Mouse (Mus musculus) liver, adult (tissue): ENCODE measurements around the gene Kif26b.

Experiments used
- GATA4 ChIP-seq: IDR thresholded peaks from 2 replicates; pipeline ENCODE4 v1.6.1; 2014; ENCODE audit warnings: mild to moderate bottlenecking, low read length; ENCODE audit not compliant: insufficient replicate concordance

Kif26b gene

GRCm38 (mm10) chr1:178527185-178527546 lies 1.8 kb upstream of the Kif26b start:
- TF ChIP-seq GATA4: no peak

DNA sequence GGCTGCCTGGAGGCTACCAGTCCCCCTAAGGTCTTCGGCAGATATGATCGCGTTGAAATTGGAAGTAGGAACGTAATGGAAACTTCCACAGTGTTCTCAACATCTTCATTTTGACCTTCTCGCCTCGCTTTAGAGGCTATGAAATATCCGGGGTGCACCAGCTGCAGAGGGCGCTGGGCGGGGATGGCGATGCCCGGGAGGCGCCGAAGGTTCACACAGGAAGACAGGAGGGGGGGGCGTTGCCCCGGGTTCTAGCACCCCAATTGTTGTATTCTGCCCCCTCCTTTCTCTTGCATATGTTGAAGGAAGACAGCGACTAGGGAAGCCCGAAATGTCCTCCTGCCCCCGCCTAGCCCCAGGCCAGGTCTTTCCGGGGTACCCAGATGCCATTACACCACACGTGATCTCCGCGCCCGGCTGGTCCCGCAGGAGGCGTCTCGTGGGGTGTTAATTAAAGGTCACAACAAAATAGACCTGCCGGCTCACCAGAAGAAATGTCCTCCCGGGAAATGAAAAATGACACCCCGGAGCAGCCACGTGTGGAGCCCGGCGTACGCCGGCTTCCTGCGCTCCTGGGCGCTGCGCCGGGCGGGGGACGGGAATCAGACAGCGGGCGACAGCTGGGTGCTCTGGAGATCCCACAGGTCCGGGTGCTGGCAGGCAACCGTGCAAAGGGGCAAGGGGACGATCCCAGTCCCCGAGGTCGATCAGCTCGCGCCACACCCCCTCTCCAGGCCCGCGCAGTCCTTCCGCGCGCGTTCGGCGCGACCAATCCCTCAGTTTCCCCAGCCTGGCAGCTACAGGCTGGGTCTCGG lies 1.2 kb upstream of the Kif26b start:
- TF ChIP-seq GATA4: no peak

DNA sequence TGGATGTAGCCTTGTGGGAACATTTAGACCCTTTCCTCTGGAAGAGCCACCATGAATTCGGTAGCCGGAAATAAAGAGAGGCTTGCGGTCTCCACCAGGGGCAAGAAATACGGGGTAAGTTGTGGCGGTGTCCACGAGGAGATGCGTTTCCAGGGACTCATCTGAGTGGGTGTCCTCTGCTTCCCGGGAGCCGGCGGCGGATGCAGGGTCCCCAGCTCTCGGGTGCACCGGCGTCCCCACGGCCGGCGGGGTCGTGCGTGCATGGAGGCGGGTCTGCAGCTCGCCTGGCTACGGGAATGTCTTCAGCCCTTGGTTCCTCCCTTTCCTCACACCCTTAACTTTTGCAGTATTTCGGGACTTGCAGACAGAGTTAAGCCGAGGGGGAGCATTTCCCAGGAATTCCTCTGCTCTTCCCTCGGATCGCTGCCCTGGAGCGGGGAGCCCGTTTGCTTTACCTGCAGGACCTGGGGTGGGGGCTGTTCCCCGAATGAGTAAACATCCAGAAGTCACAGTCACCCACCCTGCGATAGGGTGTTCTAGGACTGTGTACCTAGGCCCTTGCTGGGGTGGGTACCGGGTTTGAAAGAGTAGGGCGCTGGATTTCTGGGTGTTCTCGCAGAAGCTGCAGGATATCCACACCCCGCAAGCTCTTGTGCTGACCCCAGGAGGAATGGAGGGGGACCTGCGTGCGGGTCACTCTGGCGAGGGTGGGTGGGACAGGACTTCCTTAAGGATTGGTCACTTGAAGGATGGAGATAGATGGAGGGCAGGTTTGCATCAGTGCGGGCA lies 781 bp downstream of the Kif26b start:
- TF ChIP-seq GATA4: no peak

DNA sequence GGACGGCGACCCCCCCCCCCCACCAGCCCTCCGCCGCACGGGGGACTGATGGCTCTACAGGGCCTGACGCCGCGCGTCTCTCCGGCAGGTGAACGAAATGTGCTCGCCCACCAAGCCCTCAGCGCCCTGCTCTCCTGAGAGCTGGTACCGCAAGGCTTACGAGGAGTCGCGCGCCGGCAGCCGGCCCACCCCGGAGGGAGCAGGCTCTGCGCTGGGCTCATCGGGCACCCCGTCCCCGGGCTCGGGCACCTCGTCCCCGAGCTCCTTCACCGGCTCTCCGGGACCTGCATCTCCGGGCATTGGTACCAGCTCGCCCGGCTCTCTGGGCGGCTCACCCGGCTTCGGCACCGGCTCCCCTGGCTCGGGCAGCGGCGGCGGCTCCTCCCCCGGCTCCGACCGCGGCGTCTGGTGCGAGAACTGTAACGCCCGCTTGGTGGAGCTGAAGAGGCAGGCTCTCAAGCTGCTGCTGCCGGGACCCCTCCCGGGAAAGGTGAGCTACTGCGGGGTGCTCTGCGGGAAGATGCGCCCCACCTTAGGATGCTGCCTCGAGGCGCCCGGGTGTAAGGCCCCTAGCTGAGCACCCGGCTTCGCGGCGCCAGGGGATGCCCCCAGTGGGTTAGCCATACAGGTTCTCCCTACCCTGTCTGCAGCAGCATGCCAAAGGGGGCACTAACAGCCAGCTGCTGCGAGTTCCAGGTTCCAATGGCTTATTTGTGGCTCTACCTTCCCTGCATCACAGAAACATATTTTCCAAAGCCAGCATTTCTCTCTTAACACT lies 1.6 kb downstream of the Kif26b start:
- TF ChIP-seq GATA4: no peak

DNA sequence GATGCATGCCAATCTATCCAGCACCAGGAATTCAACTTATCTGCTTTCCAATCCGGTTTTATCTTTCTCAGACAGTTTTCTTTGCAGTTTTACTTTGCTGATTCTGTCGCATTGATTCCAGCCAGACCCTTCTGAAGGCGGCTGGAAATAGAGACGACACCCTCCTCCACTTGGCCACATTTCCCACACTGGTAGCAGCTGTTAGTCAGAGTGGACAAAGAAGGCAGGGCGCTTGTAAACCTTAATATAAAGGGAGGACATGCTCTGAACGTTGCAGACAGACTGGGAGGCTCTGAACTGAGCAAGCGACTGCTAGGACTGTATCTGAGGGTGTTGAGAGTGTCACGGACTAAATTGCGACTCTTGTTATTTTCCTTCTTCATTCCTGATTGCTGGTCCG lies 11.3 kb downstream of the Kif26b start:
- TF ChIP-seq GATA4: no peak

GRCm38 (mm10) chr1:178542415-178542814 lies 13.5 kb downstream of the Kif26b start:
- no peak for TF ChIP-seq GATA4

- no peak for TF ChIP-seq GATA4
These were observed 14.3 kb downstream of the Kif26b start for GRCm38 (mm10) chr1:178542990-178543944.

GRCm38 (mm10) chr1:178544585-178544984 lies 15.7 kb downstream of the Kif26b start:
- no peak for TF ChIP-seq GATA4

GRCm38 (mm10) chr1:178549576-178549975 lies 20.7 kb downstream of the Kif26b start:
- no peak for TF ChIP-seq GATA4

GRCm38 (mm10) chr1:178550477-178551047 lies 21.6 kb downstream of the Kif26b start:
- TF ChIP-seq GATA4: no peak

GRCm38 (mm10) chr1:178552278-178552897 lies 23.5 kb downstream of the Kif26b start:
- no peak for TF ChIP-seq GATA4

- TF ChIP-seq GATA4: no peak
These were observed 24.0 kb downstream of the Kif26b start for GRCm38 (mm10) chr1:178552898-178553284.

DNA sequence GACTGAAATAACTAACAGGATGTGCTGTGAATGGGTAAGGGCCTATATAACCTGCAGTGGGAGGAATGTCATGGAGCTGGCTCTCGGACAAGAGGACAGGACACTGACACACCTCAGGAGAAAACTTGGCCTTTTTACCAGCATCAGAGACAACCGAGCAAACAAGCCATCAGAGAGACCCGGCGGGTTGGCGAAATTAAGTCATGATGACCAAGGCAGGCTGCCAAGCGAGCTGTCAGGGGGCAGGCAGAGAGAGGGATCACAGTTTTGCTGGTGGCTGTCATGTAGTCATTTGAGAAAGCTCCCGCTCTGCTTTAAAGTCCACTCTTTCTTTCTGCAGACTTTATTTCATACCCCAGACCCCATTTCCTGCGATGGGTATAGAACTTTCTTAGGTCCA lies 27.3 kb downstream of the Kif26b start:
- no peak for TF ChIP-seq GATA4

GRCm38 (mm10) chr1:178560043-178560442 lies 31.1 kb downstream of the Kif26b start:
- no peak for TF ChIP-seq GATA4
